Mouse (Mus musculus) liver (tissue): ENCODE data around the gene Gtf2ird2.
A peak's percentile ranks its signal among the peaks of the same experiment; 100 is the strongest.

Source experiments
- DNase-seq: peaks from one replicate; pipeline ENCODE4 v3.0.0-alpha.2; 2020; ENCODE audit warnings: mixed read lengths

Gene Gtf2ird2

GRCm38 (mm10) chr5:134183880-134184808, at the start of gene Gtf2ird2:
Gene Gtf2ird2, plus strand, starts transcription at chr5:134184019.
- DNase-seq, result peak; percentile 99

- no peak for DNase-seq
These were observed 47.8 kb upstream of the Gtf2ird2 start for GRCm38 (mm10) chr5:134136022-134136421.

- DNase-seq, result no peak
These were observed 45.9 kb upstream of the Gtf2ird2 start for GRCm38 (mm10) chr5:134137933-134138332.

GRCm38 (mm10) chr5:134139429-134139828, 44.4 kb upstream of the Gtf2ird2 start:
- no peak for DNase-seq

- DNase-seq, result no peak
These were observed 42.6 kb upstream of the Gtf2ird2 start for GRCm38 (mm10) chr5:134141236-134141635.

- no peak for DNase-seq
These were observed 41.4 kb upstream of the Gtf2ird2 start for GRCm38 (mm10) chr5:134142381-134142780.

- no peak for DNase-seq
These were observed 38.8 kb upstream of the Gtf2ird2 start for GRCm38 (mm10) chr5:134144986-134145385.

GRCm38 (mm10) chr5:134147194-134147753, 36.5 kb upstream of the Gtf2ird2 start:
- no peak for DNase-seq

GRCm38 (mm10) chr5:134148153-134148552, 35.7 kb upstream of the Gtf2ird2 start:
- no peak for DNase-seq

- no peak for DNase-seq
These were observed 31.9 kb upstream of the Gtf2ird2 start for GRCm38 (mm10) chr5:134151895-134152294.

- DNase-seq, result no peak
These were observed 27.8 kb upstream of the Gtf2ird2 start for GRCm38 (mm10) chr5:134155916-134156466.

- DNase-seq, result no peak
These were observed 19.1 kb upstream of the Gtf2ird2 start for GRCm38 (mm10) chr5:134164688-134165087.

GRCm38 (mm10) chr5:134166642-134167041, 17.2 kb upstream of the Gtf2ird2 start:
- DNase-seq, result no peak

- no peak for DNase-seq
These were observed 15.8 kb upstream of the Gtf2ird2 start for GRCm38 (mm10) chr5:134168033-134168432.

GRCm38 (mm10) chr5:134169231-134169630, 14.6 kb upstream of the Gtf2ird2 start:
- no peak for DNase-seq

- no peak for DNase-seq
These were observed 13.7 kb upstream of the Gtf2ird2 start for GRCm38 (mm10) chr5:134170167-134170566.

- peak; percentile 56 for DNase-seq
These were observed 10.6 kb upstream of the Gtf2ird2 start for GRCm38 (mm10) chr5:134173206-134173605.

- no peak for DNase-seq
These were observed 8.1 kb upstream of the Gtf2ird2 start for GRCm38 (mm10) chr5:134175696-134176095.

GRCm38 (mm10) chr5:134176169-134176881, 7.5 kb upstream of the Gtf2ird2 start, which contains the start of gene Rcc1l:
Gene Rcc1l, minus strand, starts transcription at chr5:134176774.
- DNase-seq, result peak; percentile 84

GRCm38 (mm10) chr5:134178536-134178935, 5.3 kb upstream of the Gtf2ird2 start:
- no peak for DNase-seq

- DNase-seq, result peak; percentile 78
These were observed 3.9 kb upstream of the Gtf2ird2 start for GRCm38 (mm10) chr5:134179871-134180270.

- DNase-seq, result no peak
These were observed 1.6 kb upstream of the Gtf2ird2 start for GRCm38 (mm10) chr5:134182172-134182571.

- DNase-seq, result no peak
These were observed 1.1 kb upstream of the Gtf2ird2 start for GRCm38 (mm10) chr5:134182735-134183134.
